Mouse (Mus musculus): ENCODE results near the gene Sh3d19.

Gene Sh3d19

DNA sequence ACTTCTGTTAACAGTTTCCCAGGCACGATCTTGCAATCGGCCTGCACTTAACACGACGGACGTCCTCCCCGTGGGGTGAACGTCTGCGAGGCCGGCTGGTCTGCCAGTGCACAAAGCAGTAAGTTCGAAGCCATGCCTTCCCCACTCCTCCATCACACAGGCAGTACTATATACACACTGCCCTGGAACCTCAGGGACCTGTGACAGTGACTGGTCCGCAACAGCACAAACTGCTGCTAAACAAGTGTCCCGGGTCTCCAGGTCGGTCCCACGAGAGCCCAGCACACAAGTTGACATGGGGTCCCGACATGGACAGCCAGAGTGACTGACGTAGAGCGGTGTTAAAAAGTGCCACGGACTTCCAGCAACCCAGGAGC is 171.0 kb downstream of the Sh3d19 start:
- peak; percentile 17 for DNase-seq

DNA sequence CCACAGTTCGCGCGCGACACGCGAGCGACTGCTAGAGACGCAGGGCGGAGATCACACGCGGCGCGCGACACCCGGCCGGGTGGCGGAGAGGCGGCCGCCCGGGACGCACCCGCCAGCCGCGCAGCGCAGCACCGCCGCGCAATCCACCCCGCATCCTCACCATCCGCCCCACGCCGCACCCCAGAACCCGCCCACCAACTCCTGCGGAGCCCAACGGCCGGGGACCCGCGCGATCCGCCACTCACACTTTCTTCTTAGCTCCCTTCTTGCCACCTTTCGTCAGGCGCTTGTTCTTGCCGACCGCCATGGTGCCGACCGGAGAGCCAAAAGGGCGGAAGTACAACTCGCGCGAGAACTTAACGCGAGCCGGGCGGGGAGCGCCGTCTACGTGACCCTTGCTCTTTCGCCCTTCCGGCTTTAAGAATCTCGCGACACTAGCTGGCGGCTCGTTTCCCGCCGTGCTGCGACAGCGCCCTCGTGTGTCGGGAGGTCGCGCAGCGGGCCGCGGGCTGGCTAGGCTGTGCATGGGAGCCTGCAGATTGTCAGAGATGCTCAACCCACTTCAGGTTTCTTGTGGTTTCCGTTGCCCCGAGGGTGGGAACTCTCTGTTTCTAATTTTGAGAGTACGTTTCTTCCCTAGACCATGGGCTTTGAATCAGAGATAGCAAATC is 171.5 kb downstream of the Sh3d19 start, which contains the start of gene Rps3a1:
Rps3a1 (minus strand) TSS at position 440 of the 671 bp plus-strand sequence.
- peak; percentile 99 for DNase-seq

DNA sequence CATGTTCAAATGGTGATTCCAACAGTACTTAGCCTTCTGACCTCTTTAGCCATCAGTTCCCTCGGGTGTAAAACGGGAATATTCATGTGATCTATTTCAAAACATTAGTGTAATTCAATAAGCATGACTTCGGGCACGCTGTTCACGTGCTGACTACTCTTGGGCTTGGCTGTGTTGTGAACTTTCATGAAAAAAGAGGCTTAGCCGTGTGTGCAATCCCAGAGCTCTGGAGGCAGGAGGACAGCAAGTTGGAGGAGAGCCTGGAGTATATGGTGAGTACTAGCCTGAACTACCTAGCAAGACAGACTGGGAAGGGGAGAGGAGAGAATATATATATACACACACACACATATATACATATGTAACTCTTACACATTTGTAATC is 172.0 kb downstream of the Sh3d19 start:
- no peak for DNase-seq

DNA sequence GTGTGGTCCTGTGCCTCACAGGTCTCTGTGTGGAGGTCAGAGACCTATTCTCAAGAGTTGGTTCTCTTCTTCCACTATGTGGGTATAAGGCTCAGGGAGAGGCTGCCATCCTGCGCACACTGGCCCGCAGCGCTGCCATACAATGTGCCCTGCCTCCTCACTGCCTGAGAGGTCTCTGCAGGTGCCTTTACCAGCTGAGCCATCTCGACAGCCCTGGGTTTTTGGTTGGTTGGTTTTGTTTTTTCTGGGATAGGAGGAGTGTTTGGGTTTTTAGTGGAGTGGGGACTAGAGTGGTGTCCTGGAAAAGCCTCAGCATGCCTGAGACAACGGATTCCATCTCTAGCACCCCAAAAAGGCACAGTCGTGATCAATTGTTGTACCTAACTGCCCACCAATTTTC is 172.4 kb downstream of the Sh3d19 start:
- no peak for DNase-seq

DNA sequence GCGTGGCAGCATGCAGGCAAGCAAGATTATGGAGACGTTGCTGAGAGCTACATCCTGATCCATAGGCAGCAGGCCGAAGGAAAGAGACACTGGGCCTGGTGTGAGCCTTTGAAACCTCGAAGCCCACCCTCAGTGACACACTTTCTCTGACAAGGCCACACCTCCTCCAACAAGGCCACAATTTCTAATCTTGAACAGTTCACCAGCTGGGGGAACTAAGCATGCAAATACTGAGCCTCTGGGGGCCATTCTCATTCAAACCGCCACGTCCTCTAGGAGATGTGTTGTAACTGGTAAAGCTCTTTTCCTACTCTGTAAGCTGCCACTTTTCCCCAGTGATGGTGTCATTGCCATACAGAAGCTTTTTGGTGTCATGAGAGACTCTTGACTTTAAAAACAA is 178.2 kb downstream of the Sh3d19 start:
- no peak for DNase-seq

DNA sequence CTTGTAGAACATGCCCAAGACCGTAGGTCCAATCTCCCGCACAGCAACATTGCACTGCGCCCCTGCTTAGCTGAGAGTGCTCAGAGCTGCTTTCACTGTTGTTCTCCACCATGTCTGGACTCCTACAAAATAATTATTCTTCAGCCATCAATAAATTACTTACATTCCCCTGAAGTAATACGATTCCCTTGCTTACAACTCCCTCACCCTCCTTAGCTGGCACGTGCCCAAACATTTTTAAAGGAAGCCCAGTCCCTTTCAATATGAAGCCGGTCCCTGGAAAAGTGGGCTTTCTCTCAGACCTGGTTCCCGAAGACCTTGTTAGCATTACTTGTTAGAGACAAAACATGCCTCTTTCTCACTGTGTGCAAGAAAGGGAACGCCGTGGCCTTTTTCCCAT is 178.6 kb downstream of the Sh3d19 start:
- no peak for DNase-seq

DNA sequence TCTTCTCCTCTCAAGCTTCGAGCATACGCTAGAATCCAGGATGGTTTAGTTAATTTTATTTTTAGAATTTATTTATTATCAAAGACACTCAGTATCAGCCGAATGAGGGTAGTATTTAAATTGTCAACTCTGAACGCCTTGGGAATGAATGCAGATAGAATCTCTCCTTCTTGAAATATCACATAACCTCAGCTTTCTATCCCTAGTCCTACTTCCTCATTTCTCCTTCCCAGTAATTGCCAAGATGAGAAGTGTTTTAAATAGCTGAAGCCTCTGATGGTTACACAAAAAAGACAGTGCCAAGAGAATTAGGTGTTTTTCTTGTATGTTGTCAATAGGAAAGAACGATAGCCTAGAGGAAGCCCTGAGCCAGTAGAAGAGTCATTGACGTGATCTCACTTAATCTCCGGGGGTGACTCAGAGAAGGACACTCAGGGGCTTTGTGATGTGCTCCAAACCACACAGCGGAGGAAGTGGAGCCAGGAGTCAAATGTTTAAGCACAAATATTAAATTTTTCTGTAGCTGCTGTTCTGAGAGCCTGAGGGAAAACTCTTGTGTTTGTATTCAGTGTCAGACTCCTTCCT is 198.0 kb downstream of the Sh3d19 start:
- no peak for DNase-seq

DNA sequence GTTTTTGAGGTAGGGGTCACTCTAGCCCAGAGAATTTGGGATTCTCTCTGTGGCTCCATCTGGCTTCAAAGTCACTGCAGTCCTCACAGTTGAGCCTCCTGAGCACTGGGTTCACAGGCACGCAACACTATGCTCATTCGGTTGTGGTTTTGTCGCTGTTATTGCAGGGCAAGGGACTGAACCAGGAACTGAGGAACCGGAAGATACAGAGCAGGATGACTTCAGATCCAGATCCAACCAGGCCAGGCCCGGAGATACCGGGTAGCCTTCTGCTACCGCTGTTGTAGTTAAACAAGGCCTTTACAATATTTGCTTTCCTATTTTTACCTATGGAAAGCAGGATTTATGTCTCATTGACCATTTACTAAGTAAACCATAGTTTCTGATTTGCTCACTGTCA is 208.8 kb downstream of the Sh3d19 start:
- no peak for DNase-seq
